Mouse (Mus musculus) E14TG2a.4 (cell line): ENCODE data around the gene Cxadr.

Experiments
- CTCF ChIP-seq: conservative IDR thresholded peaks from 2 replicates; pipeline ENCODE4 v1.5.1; 2014; ENCODE audit warnings: low read length
- NANOG ChIP-seq: IDR thresholded peaks from 2 replicates; pipeline ENCODE4 v1.6.1; 2014; ENCODE audit warnings: borderline replicate concordance, low read length, mixed read lengths
- POU5F1 ChIP-seq: IDR thresholded peaks from 2 replicates; pipeline ENCODE4 v1.6.1; 2014; ENCODE audit warnings: low read length, borderline replicate concordance

GRCm38 (mm10) chr16:78301183-78301830 is at the start of gene Cxadr:
- no peak for TF ChIP-seq CTCF
- TF ChIP-seq POU5F1 = no peak
- no peak for TF ChIP-seq NANOG
